Mouse (Mus musculus): ENCODE measurements at regions not wholly inside any gene's neighbourhood (a gene's known extent, or its start where the extent isn't known, plus 50 kb on each side); places are given as distances from the start of the nearest gene placed in this dataset.

DNA sequence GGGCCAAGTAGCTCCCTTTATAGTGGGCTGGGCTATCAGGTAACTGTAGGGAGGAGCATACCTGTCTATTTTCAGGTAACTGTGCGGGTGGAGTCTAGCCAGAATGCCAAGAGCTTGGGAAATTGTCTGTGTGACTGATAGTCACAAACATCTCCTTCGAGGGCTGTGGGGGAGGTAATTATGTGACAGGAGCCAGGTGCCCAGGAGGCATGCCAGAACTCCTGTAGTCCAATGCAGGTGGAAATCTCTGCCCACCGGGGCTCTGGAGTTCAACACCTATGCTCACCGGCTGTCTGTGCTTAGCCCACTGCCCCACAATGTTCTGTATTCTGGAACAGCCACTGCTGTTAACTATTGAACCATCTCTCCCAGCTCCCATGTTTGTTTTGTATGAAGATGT, 1179.2 kb upstream of the 1700008P02Rik start:
- in situ Hi-C loops (cut with MboI; ENCODE audit: low pct_ligation_motif_present, low pct_unique_long_range_greater_than_20kb, low sequenced_read_pairs): no loop called here
- Histone ChIP-seq H3K27ac (ENCODE audit: insufficient read depth, low read depth) (no peak overlapping the region), H3K4me1 (ENCODE audit: control insufficient read depth in 1 of 2, insufficient read depth in 2 of 2) (no peaks in the 10 kb centered on the region), H3K4me3 (replicated peaks in 1 of 3; ENCODE audit: low read depth in 2 of 3, low read length in 2 of 3, poor library complexity in 1 of 3) (no peak overlapping the region), H3K36me3 (replicated peaks in 1 of 2; ENCODE audit: control insufficient read depth in 1 of 2, insufficient read depth in 1 of 2, low read length in 1 of 2) (no peaks in the 10 kb centered on the region), H3K4me2 (ENCODE audit: insufficient read depth, low read depth, poor library complexity, severe bottlenecking) (no peak overlapping the region), H3K79me2 (replicated peaks; ENCODE audit: control insufficient read depth, extremely low read depth, insufficient read depth, poor library complexity, severe bottlenecking) (no peaks in the 10 kb centered on the region), H3K27me3 (replicated peaks) (no peaks in the 10 kb centered on the region), H3K9ac (ENCODE audit: insufficient read depth, low read depth) (no peak overlapping the region), H3K9me3 (replicated peaks; ENCODE audit: low read length) (peaks cover 23% of the 10 kb centered on the region)
- TF ChIP-seq TBP (conservative IDR thresholded peaks at IDR 0.05; ENCODE audit: low read depth, low read length) (no peak), MYC (IDR thresholded peaks at IDR 0.05; ENCODE audit: low read depth, low read length) (no peak), IRF4 (IDR thresholded peaks at IDR 0.05; ENCODE audit: low read depth, low read length) (no peak)
- no peak for DNase-seq (ENCODE audit: extremely low read depth)
- dilution Hi-C loops (cut with MboI; ENCODE audit: extremely low pct_ligation_motif_present, extremely low pct_unique_long_range_greater_than_20kb, low sequenced_read_pairs): no loop called here

DNA sequence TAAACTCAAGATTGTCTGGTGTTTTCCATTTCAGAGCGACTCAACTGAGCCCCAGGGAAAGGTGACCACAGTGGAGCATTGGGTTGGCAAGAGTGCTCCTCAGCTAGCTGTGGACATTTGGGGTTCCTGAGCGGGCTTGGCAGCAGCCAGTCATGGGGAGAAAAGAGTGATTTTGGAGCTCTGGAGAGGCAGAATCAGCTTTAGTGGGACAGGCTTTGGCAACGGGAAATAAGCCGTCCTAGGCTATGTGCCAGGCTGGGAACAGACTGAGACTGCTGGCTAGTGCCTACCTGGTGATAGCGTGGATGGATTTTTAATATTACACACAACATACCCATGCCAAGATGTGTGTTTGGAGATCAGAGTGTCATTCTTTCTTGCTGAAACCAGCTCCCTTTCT, 1167.4 kb upstream of the 1700008P02Rik start:
- no peak for DNase-seq (ENCODE audit: extremely low read depth)
- no peaks in the 10 kb centered on the region for H3K27me3 ChIP-seq (replicated peaks)
- dilution Hi-C loops (cut with MboI; ENCODE audit: extremely low pct_ligation_motif_present, extremely low pct_unique_long_range_greater_than_20kb, low sequenced_read_pairs): no loop called here
- no peak overlapping the region for H3K27ac ChIP-seq (ENCODE audit: insufficient read depth, low read depth)
- in situ Hi-C loops (cut with MboI; ENCODE audit: low pct_ligation_motif_present, low pct_unique_long_range_greater_than_20kb, low sequenced_read_pairs): no loop called here
- no peaks in the 10 kb centered on the region for H3K36me3 ChIP-seq (replicated peaks in 1 of 2; ENCODE audit: control insufficient read depth in 1 of 2, insufficient read depth in 1 of 2, low read length in 1 of 2)
- peaks cover 18% of the 10 kb centered on the region for H3K9me3 ChIP-seq (replicated peaks; ENCODE audit: low read length)
- H3K4me3 ChIP-seq (replicated peaks in 1 of 3; ENCODE audit: low read depth in 2 of 3, low read length in 2 of 3, poor library complexity in 1 of 3): no peak overlapping the region
- no peaks in the 10 kb centered on the region for H3K79me2 ChIP-seq (replicated peaks; ENCODE audit: control insufficient read depth, extremely low read depth, insufficient read depth, poor library complexity, severe bottlenecking)
- H3K9ac ChIP-seq (ENCODE audit: insufficient read depth, low read depth): no peak overlapping the region
- no peak overlapping the region for H3K4me2 ChIP-seq (ENCODE audit: insufficient read depth, low read depth, poor library complexity, severe bottlenecking)
- no peaks in the 10 kb centered on the region for H3K4me1 ChIP-seq (ENCODE audit: control insufficient read depth in 1 of 2, insufficient read depth in 2 of 2)
- TF ChIP-seq USF2 (conservative IDR thresholded peaks at IDR 0.05; ENCODE audit: low read depth, low read length): no peak
- no peak for TF ChIP-seq EP300 (IDR thresholded peaks at IDR 0.05; ENCODE audit: low read length)
- TF ChIP-seq SMC3 (IDR thresholded peaks at IDR 0.05; ENCODE audit: low read depth, low read length): no peak
- TF ChIP-seq RCOR1 (conservative IDR thresholded peaks at IDR 0.05; ENCODE audit: low read depth, low read length): no peak
- no peak for TF ChIP-seq JUND (conservative IDR thresholded peaks at IDR 0.05; ENCODE audit: low read depth, low read length)
- TF ChIP-seq SIN3A (IDR thresholded peaks at IDR 0.05; ENCODE audit: low read length): no peak

DNA sequence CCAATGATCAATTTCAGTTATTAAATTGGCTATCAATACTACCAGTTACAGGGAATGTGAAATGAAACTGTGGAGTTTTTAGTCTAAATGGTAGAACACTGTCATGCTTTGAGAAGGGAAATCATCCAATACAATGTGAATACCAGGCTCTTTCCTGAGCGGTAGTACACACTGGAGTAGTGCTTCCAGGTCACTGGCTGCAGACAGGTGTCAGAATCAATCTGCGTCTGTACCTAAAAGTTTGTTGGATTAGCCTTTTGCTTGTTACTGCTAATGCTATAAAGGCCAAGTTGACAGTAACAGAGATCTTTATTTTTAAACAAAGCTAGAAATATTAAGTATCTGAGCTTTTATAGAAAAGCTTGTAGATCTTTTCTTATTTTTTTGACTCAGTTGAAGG, 1164.9 kb upstream of the 1700008P02Rik start:
- no peak for DNase-seq (ENCODE audit: extremely low read depth)
- H3K4me2 ChIP-seq (ENCODE audit: insufficient read depth, low read depth, poor library complexity, severe bottlenecking): no peak overlapping the region
- no peaks in the 10 kb centered on the region for H3K4me1 ChIP-seq (ENCODE audit: control insufficient read depth in 1 of 2, insufficient read depth in 2 of 2)
- no peak overlapping the region for H3K4me3 ChIP-seq (replicated peaks in 1 of 3; ENCODE audit: low read depth in 2 of 3, low read length in 2 of 3, poor library complexity in 1 of 3)
- H3K9ac ChIP-seq (ENCODE audit: insufficient read depth, low read depth): no peak overlapping the region
- dilution Hi-C loops (cut with MboI; ENCODE audit: extremely low pct_ligation_motif_present, extremely low pct_unique_long_range_greater_than_20kb, low sequenced_read_pairs): no loop called here
- TF ChIP-seq RAD21 (IDR thresholded peaks at IDR 0.05; ENCODE audit: low read depth, low read length): no peak
- TF ChIP-seq MEF2A (IDR thresholded peaks at IDR 0.05; ENCODE audit: borderline replicate concordance, low read depth, low read length): no peak
- TF ChIP-seq MAX (IDR thresholded peaks at IDR 0.05; ENCODE audit: low read length): no peak
- no peak for TF ChIP-seq MAZ (IDR thresholded peaks at IDR 0.05; ENCODE audit: low read depth, low read length)
- no peak for TF ChIP-seq ZC3H11A (IDR thresholded peaks at IDR 0.05; ENCODE audit: low read depth, low read length)
- no peak for TF ChIP-seq NELFE (IDR thresholded peaks at IDR 0.05; ENCODE audit: low read depth, low read length)
- TF ChIP-seq TBP (conservative IDR thresholded peaks at IDR 0.05; ENCODE audit: low read depth, low read length): no peak
- TF ChIP-seq MYC (IDR thresholded peaks at IDR 0.05; ENCODE audit: low read depth, low read length): no peak
- TF ChIP-seq USF1 (IDR thresholded peaks at IDR 0.05; ENCODE audit: low read depth, low read length): no peak
- no peak for TF ChIP-seq KAT2A (IDR thresholded peaks at IDR 0.05; ENCODE audit: insufficient replicate concordance, low read length)
- TF ChIP-seq RCOR1 (conservative IDR thresholded peaks at IDR 0.05; ENCODE audit: low read depth, low read length): no peak
- H3K27me3 ChIP-seq (replicated peaks): no peaks in the 10 kb centered on the region
- H3K36me3 ChIP-seq (replicated peaks in 1 of 2; ENCODE audit: control insufficient read depth in 1 of 2, insufficient read depth in 1 of 2, low read length in 1 of 2): no peaks in the 10 kb centered on the region
- H3K27ac ChIP-seq (ENCODE audit: insufficient read depth, low read depth): no peak overlapping the region
- in situ Hi-C loops (cut with MboI; ENCODE audit: low pct_ligation_motif_present, low pct_unique_long_range_greater_than_20kb, low sequenced_read_pairs): no loop called here
- peaks cover 21% of the 10 kb centered on the region for H3K9me3 ChIP-seq (replicated peaks; ENCODE audit: low read length)
- H3K79me2 ChIP-seq (replicated peaks; ENCODE audit: control insufficient read depth, extremely low read depth, insufficient read depth, poor library complexity, severe bottlenecking): no peaks in the 10 kb centered on the region

All from CH12.LX (cell line).